Mouse (Mus musculus) forebrain, embryonic 11.5 days (tissue): ENCODE results near the gene Pitpnm3. TPM values are rescaled to one million over a fixed set of nuclear protein-coding genes. Genes with fewer than 3 reads are reported as not detected.

Experiments used
- ATAC-seq: fragments of 200-750 bp; cut with Nextera tagmentation; replicated peaks from 2 replicates; pipeline ENCODE4 v1.8.0; 2017; ENCODE audit warnings: moderate TSS enrichment; ENCODE audit not compliant: low FRiP score
- DNase-seq: peaks from one replicate; pipeline ENCODE4 v3.0.0-alpha.2; 2017; ENCODE audit warnings: low spot score
- H3K27ac ChIP-seq: fragments of 300-500 bp; sonication (generic); 2 replicates; pipeline ENCODE4 v1.5.1; 2014; ENCODE audit warnings: low read depth, low read length
- H3K27me3 ChIP-seq: fragments of 300-500 bp; sonication (generic); 2 replicates; pipeline ENCODE4 v1.6.1; 2014; ENCODE audit warnings: mild to moderate bottlenecking, low read length, mixed read lengths; ENCODE audit not compliant: control insufficient read depth, insufficient read depth
- H3K36me3 ChIP-seq: fragments of 300-500 bp; sonication (generic); 2 replicates; pipeline ENCODE4 v1.6.1; 2014; ENCODE audit warnings: mild to moderate bottlenecking, low read length, moderate library complexity, mixed read lengths; ENCODE audit not compliant: control insufficient read depth, insufficient read depth
- H3K4me1 ChIP-seq: fragments of 300-500 bp; sonication (generic); replicated peaks from 2 replicates; pipeline ENCODE4 v1.6.1; 2014; ENCODE audit warnings: low read length, mixed read lengths; ENCODE audit not compliant: control insufficient read depth, insufficient read depth
- H3K4me2 ChIP-seq: fragments of 300-500 bp; sonication (generic); 2 replicates; pipeline ENCODE4 v1.6.1; 2014; ENCODE audit warnings: low read depth, mild to moderate bottlenecking, low read length, moderate library complexity, mixed read lengths; ENCODE audit not compliant: severe bottlenecking
- H3K4me3 ChIP-seq: fragments of 300-500 bp; sonication (generic); 2 replicates; pipeline ENCODE4 v1.5.1; 2014; ENCODE audit warnings: low read depth, low read length
- H3K9ac ChIP-seq: fragments of 300-500 bp; sonication (generic); 2 replicates; pipeline ENCODE4 v1.6.1; 2014; ENCODE audit warnings: low read length
- H3K9me3 ChIP-seq: fragments of 300-500 bp; sonication (generic); 2 replicates; pipeline ENCODE4 v1.6.1; 2016; ENCODE audit warnings: low read length, mixed read lengths; ENCODE audit not compliant: control insufficient read depth
- WGBS: fragments of 180-500 bp; shearing (Covaris S2); extraction: QIAGEN DNeasy Blood & Tissue Kit; methylation state at CpG from one replicate; pipeline ENCODE4 v1.1.7; 2014; 5-methylcytosine and 5-hydroxymethylcytosine counted together
- polyA plus RNA-seq: library from polyadenylated mRNA; unstranded; fragments of >200 nt; fragmentation: Nextera tagmentation; extraction: Ambion mirVana; gene quantifications from 2 replicates; pipeline ENCODE4 v1.2.1, GENCODE M21; 2014

Pitpnm3 gene
- polyA plus RNA-seq, 1 experiment from 2014 or later, result 0.20 TPM

DNA sequence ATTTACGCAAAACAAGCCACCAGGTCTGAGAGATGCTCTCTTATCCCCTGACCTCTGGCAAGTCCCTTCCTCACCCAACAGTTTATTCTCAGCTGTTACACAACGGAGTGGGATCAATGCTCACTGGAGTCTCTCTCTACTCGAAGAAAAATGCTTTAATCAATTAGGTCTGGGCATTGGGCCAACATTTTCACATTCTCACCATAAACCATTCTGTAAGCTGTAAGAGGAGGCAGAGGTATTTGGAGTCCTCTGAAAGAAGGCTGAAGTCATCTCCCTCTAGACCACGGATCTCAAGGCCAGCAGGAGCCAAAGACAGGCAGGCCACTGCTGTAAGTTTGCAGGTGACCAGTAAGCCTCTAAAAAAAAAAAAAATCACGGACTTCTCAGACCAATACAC lies 125.2 kb downstream of the Pitpnm3 start:
- WGBS, result 63% methylated on average over 5 of the region's 5 CpGs
- H3K27ac ChIP-seq, result no peak overlapping the region; the same call in 1 of the 2 replicates
- no peaks in the 10 kb centered on the region for H3K9me3 ChIP-seq
- DNase-seq (no peak), ATAC-seq (no peak)
- H3K36me3 ChIP-seq, result no peaks in the 10 kb centered on the region
- no peaks in the 10 kb centered on the region for H3K27me3 ChIP-seq
- no peak overlapping the region for H3K9ac ChIP-seq
- H3K4me2 ChIP-seq, result no peak overlapping the region
- no peak overlapping the region for H3K4me3 ChIP-seq
- peaks cover 5% of the 10 kb centered on the region for H3K4me1 ChIP-seq

GRCm38 (mm10) chr11:72005547-72005946 lies 130.0 kb downstream of the Pitpnm3 start:
- no peak for ATAC-seq
- Histone ChIP-seq H3K36me3 (no peaks in the 10 kb centered on the region), H3K9me3 (no peaks in the 10 kb centered on the region), H3K27me3 (no peaks in the 10 kb centered on the region), H3K9ac (no peak overlapping the region), H3K4me3 (no peak overlapping the region), H3K27ac (no peak overlapping the region), H3K4me2 (no peak overlapping the region), H3K4me1 (no peaks in the 10 kb centered on the region)
- 88% methylated on average over 6 of the region's 6 CpGs for WGBS
- peak; percentile 22 for DNase-seq

DNA sequence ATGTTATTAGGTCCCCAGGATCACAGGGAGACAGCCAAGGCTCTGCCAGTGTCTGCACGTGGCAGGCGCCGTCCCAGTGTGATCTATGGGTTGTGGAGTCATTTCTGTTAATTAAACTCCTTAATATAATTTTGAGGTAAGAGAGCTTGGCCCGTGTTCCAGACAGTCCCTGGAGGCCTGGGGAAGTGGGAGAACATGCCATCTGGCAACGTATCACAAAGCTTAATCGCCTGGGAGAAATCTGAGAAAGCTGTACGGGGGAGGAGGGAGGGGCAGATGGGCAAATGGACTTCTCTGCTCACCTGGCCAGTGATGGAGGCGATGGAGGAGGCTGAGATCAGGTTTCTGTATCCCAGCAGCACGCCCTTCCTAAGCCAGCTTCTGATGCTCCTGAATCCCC lies 132.4 kb downstream of the Pitpnm3 start:
- Histone ChIP-seq H3K27ac (no peak overlapping the region), H3K36me3 (no peaks in the 10 kb centered on the region), H3K27me3 (no peaks in the 10 kb centered on the region), H3K4me3 (no peak overlapping the region), H3K9ac (no peak overlapping the region), H3K4me2 (no peak overlapping the region), H3K4me1 (no peaks in the 10 kb centered on the region), H3K9me3 (no peaks in the 10 kb centered on the region)
- no peak for ATAC-seq
- WGBS, result 75% methylated on average over 9 of the region's 9 CpGs
- no peak for DNase-seq

GRCm38 (mm10) chr11:72002138-72002853 lies 133.3 kb downstream of the Pitpnm3 start:
- Histone ChIP-seq H3K4me2 (no peak overlapping the region), H3K9ac (no peak overlapping the region), H3K9me3 (no peaks in the 10 kb centered on the region), H3K4me1 (no peaks in the 10 kb centered on the region), H3K36me3 (no peaks in the 10 kb centered on the region), H3K27ac (no peak overlapping the region), H3K4me3 (no peak overlapping the region), H3K27me3 (no peaks in the 10 kb centered on the region; the same call in 1 of the 2 replicates)
- 50% methylated on average over 13 of the region's 13 CpGs for WGBS
- DNase-seq (peak; percentile 61), ATAC-seq (no peak)

GRCm38 (mm10) chr11:72000194-72000593 lies 135.4 kb downstream of the Pitpnm3 start:
- Histone ChIP-seq H3K9ac (no peak overlapping the region), H3K4me2 (no peak overlapping the region), H3K27me3 (no peaks in the 10 kb centered on the region; the same call in 1 of the 2 replicates), H3K9me3 (no peaks in the 10 kb centered on the region), H3K27ac (no peak overlapping the region), H3K4me3 (no peak overlapping the region), H3K36me3 (no peaks in the 10 kb centered on the region), H3K4me1 (peaks cover 4% of the 10 kb centered on the region)
- no peak for DNase-seq
- 83% methylated on average over 6 of the region's 6 CpGs for WGBS
- ATAC-seq, result no peak

Other genes with a start within 250 kb of the Pitpnm3 start
- 0.20 and 0.41 TPM in 2 replicates for gene Aipl1, start 98.3 kb downstream of the Pitpnm3 start, polyA plus RNA-seq
- 228 and 241 TPM in 2 replicates for gene Pimreg, start 93.7 kb downstream of the Pitpnm3 start, polyA plus RNA-seq
- gene Gm43951, start 71.1 kb upstream of the Pitpnm3 start, polyA plus RNA-seq, result 0.27 and 0.31 TPM in 2 replicates
- 18.7 and 19.2 TPM in 2 replicates for gene 4933427D14Rik, start 71.7 kb upstream of the Pitpnm3 start, polyA plus RNA-seq
- 147 and 156 TPM in 2 replicates for gene Txndc17, start 71.8 kb upstream of the Pitpnm3 start, polyA plus RNA-seq
- gene Med31, start 79.8 kb upstream of the Pitpnm3 start, polyA plus RNA-seq, result 47.3 and 48.7 TPM in 2 replicates
- not detected in 2 replicates for gene Slc13a5, start 131.4 kb upstream of the Pitpnm3 start, polyA plus RNA-seq
- gene Xaf1, start 165.9 kb upstream of the Pitpnm3 start, polyA plus RNA-seq, result 1.4 and 2.4 TPM in 2 replicates
- not detected in 2 replicates for gene Fbxo39, start 178.7 kb upstream of the Pitpnm3 start, polyA plus RNA-seq
- 5.2 and 5.3 TPM in 2 replicates for gene Tekt1, start 226.7 kb upstream of the Pitpnm3 start, polyA plus RNA-seq